Mouse (Mus musculus) right cerebral cortex, adult 18-20 months (tissue): ENCODE results near the gene Ppp1r37.
A peak's percentile ranks its signal among the peaks of the same experiment; 100 is the strongest.
"Not testable (repeated sequence)": the region's sequence is repeated elsewhere in the genome, so short reads cannot be mapped to it uniquely, and the experiment has no call there.

ENCODE experiments used
- DNase-seq: peaks from one replicate; pipeline ENCODE4 v3.0.0; 2022; ENCODE audit warnings: mixed read lengths

Ppp1r37 gene

GRCm38 (mm10) chr7:19534676-19535075 lies 28.2 kb downstream of the Ppp1r37 start:
- DNase-seq: no peak

- no peak for DNase-seq
Observed at GRCm38 (mm10) chr7:19532240-19532639, 30.6 kb downstream of the Ppp1r37 start.

- no peak for DNase-seq
Observed at GRCm38 (mm10) chr7:19531077-19531476, 31.8 kb downstream of the Ppp1r37 start.

GRCm38 (mm10) chr7:19525105-19525481 lies 37.8 kb downstream of the Ppp1r37 start:
- no peak for DNase-seq

GRCm38 (mm10) chr7:19524420-19525104 lies 38.3 kb downstream of the Ppp1r37 start:
- no peak for DNase-seq

- DNase-seq: peak; percentile 61
Observed at GRCm38 (mm10) chr7:19523757-19524419, 39.0 kb downstream of the Ppp1r37 start.

GRCm38 (mm10) chr7:19523017-19523756 lies 39.7 kb downstream of the Ppp1r37 start:
- DNase-seq: no peak

GRCm38 (mm10) chr7:19520032-19520431 lies 42.8 kb downstream of the Ppp1r37 start:
- DNase-seq: no peak

- no peak for DNase-seq
Observed at GRCm38 (mm10) chr7:19517652-19518365, 45.1 kb downstream of the Ppp1r37 start, which contains the start of gene Nkpd1. TSS of gene Nkpd1 (plus strand) at chr7:19517838.

GRCm38 (mm10) chr7:19512353-19512752 lies 50.5 kb downstream of the Ppp1r37 start:
- DNase-seq: no peak

- not testable (repeated sequence) for DNase-seq
Observed at GRCm38 (mm10) chr7:19511934-19512333, 50.9 kb downstream of the Ppp1r37 start.

- no peak for DNase-seq
Observed at GRCm38 (mm10) chr7:19509786-19510185, 53.1 kb downstream of the Ppp1r37 start.

GRCm38 (mm10) chr7:19508924-19509568 lies 53.8 kb downstream of the Ppp1r37 start:
- no peak for DNase-seq

GRCm38 (mm10) chr7:19508150-19508923 lies 54.5 kb downstream of the Ppp1r37 start, which contains the start of the genes Bloc1s3 and Trappc6a:
TSS of gene Bloc1s3 (minus strand) at chr7:19508367.
TSS of gene Trappc6a (plus strand) at chr7:19508395.
- DNase-seq: peak; percentile 95

- DNase-seq: no peak
Observed at GRCm38 (mm10) chr7:19507612-19507981, 55.3 kb downstream of the Ppp1r37 start.

GRCm38 (mm10) chr7:19506969-19507611 lies 55.8 kb downstream of the Ppp1r37 start:
- no peak for DNase-seq

GRCm38 (mm10) chr7:19506326-19506725 lies 56.5 kb downstream of the Ppp1r37 start:
- DNase-seq: no peak

- no peak for DNase-seq
Observed at GRCm38 (mm10) chr7:19503481-19504068, 59.3 kb downstream of the Ppp1r37 start.

GRCm38 (mm10) chr7:19501658-19502057 lies 61.2 kb downstream of the Ppp1r37 start:
- DNase-seq: no peak
